Mouse (Mus musculus): ENCODE data around the gene Gfm1. TPM values are rescaled to one million over a fixed set of nuclear protein-coding genes. Genes with fewer than 3 reads are reported as not detected.

Gene Gfm1
- polyA plus RNA-seq, 1 experiment, result 5.7 TPM

DNA sequence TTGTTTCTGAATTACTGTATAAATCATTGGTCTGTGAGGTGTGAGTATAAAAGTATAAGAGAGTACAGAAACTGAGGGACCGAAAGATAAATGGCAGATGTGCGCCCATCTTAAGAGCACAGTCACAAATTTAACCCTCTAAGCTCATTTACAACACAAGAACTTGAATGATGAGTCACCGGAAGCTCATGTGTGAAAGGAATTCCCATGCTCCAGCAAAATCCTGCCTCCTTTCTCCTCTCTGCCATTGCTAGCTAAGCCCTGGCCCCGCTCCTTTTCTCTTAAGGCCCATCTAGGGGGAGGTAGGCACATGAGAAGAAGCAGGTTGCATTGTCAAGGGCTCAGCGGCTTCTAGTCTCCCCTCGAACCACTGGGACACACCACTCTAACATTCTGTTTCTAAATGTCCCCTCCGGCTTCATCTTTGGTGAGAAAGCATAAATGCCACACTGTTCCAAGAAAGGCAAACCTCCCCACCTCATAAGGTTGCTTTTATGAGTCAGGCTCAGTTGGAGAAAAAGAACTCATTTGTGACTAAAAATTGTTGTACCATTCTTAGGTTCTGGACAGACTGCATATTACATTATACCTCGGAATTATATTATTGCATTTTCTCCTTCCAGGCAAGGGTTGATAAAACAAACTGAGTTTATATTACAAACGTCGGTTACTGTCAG is 78.5 kb downstream of the Gfm1 start:
- no peak overlapping the region for H3K27ac ChIP-seq (ENCODE audit: insufficient read depth, low read length)
- no peaks in the 10 kb centered on the region for H3K36me3 ChIP-seq (ENCODE audit: control insufficient read depth, insufficient read depth, low read length)
- no peak overlapping the region for H3K4me3 ChIP-seq (ENCODE audit: extremely low read depth, insufficient read depth, insufficient read length)
- DNase-seq (ENCODE audit: low read depth in 1 of 2, low spot score in 2 of 2), result no peak
- H3K4me1 ChIP-seq (ENCODE audit: control insufficient read depth, insufficient read depth, insufficient read length), result no peaks in the 10 kb centered on the region
- 87% methylated on average over 10 of the region's 10 CpGs for WGBS
- TF ChIP-seq POLR2A (IDR thresholded peaks at IDR 0.05; ENCODE audit: low read depth, low read length), result no peak
- TF ChIP-seq CTCF (IDR thresholded peaks at IDR 0.05; ENCODE audit: extremely low read depth, insufficient read depth, insufficient read length, insufficient replicate concordance), result no peak
- H3K27me3 ChIP-seq (ENCODE audit: control insufficient read depth, insufficient read depth, low read length), result no peaks in the 10 kb centered on the region

DNA sequence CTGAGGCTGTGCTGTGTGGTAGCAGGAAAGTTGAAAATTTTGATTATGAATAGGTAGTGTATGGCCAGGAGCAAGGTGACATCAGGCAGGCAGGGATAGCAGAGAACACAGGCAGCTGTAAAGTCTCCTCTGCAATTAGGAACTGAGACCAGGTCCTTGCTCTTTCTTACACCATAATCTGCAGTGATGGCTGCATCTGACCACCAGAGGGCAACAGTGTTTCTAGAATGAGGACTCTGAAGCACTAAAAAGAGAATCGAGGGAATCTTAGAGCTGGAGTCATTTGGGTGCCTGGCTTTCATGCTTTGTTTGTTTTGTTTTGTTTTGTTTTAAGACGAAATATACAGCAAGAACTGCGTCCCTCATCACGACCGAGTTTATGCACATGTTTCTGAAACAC is 82.9 kb downstream of the Gfm1 start:
- WGBS, result 3% methylated on average over 5 of the region's 5 CpGs
- H3K36me3 ChIP-seq (ENCODE audit: control insufficient read depth, insufficient read depth, low read length), result no peaks in the 10 kb centered on the region
- no peak overlapping the region for H3K4me3 ChIP-seq (ENCODE audit: extremely low read depth, insufficient read depth, insufficient read length)
- peak; percentile 54 to 75 for DNase-seq (ENCODE audit: low read depth in 1 of 2, low spot score in 2 of 2)
- H3K4me1 ChIP-seq (ENCODE audit: control insufficient read depth, insufficient read depth, insufficient read length), result peaks cover 8% of the 10 kb centered on the region
- no peak overlapping the region for H3K27ac ChIP-seq (ENCODE audit: insufficient read depth, low read length)
- TF ChIP-seq POLR2A (IDR thresholded peaks at IDR 0.05; ENCODE audit: low read depth, low read length), result no peak
- peak; percentile 63; the same call in 1 of the 2 replicates for TF ChIP-seq CTCF (IDR thresholded peaks at IDR 0.05; ENCODE audit: extremely low read depth, insufficient read depth, insufficient read length, insufficient replicate concordance)
- H3K27me3 ChIP-seq (ENCODE audit: control insufficient read depth, insufficient read depth, low read length), result peaks cover 11% of the 10 kb centered on the region

GRCm38 (mm10) chr3:67514801-67515273 is 84.9 kb downstream of the Gfm1 start:
- TF ChIP-seq POLR2A (IDR thresholded peaks at IDR 0.05; ENCODE audit: low read depth, low read length), result no peak
- TF ChIP-seq CTCF (IDR thresholded peaks at IDR 0.05; ENCODE audit: extremely low read depth, insufficient read depth, insufficient read length, insufficient replicate concordance), result no peak
- peak in 1 of 2 experiments; percentile 19 for DNase-seq (ENCODE audit: low read depth in 1 of 2, low spot score in 2 of 2)
- Histone ChIP-seq H3K27me3 (ENCODE audit: control insufficient read depth, insufficient read depth, low read length) (peaks cover 11% of the 10 kb centered on the region), H3K4me3 (ENCODE audit: extremely low read depth, insufficient read depth, insufficient read length) (peak overlapping the region; percentile 41), H3K27ac (ENCODE audit: insufficient read depth, low read length) (no peak overlapping the region), H3K36me3 (ENCODE audit: control insufficient read depth, insufficient read depth, low read length) (no peaks in the 10 kb centered on the region), H3K4me1 (ENCODE audit: control insufficient read depth, insufficient read depth, insufficient read length) (peaks cover 8% of the 10 kb centered on the region)
- WGBS, result 5% methylated on average over 40 of the region's 40 CpGs

- H3K4me1 ChIP-seq (ENCODE audit: control insufficient read depth, insufficient read depth, insufficient read length), result peaks cover 8% of the 10 kb centered on the region
- WGBS, result 3% methylated on average over 38 of the region's 38 CpGs
- no peak within 1 kb of the TSS for H3K27ac ChIP-seq (ENCODE audit: insufficient read depth, low read length)
- TF ChIP-seq POLR2A (IDR thresholded peaks at IDR 0.05; ENCODE audit: low read depth, low read length), result no peak
- no peak for TF ChIP-seq CTCF (IDR thresholded peaks at IDR 0.05; ENCODE audit: extremely low read depth, insufficient read depth, insufficient read length, insufficient replicate concordance)
- peaks cover 11% of the 10 kb centered on the region for H3K27me3 ChIP-seq (ENCODE audit: control insufficient read depth, insufficient read depth, low read length)
- no peaks in the 10 kb centered on the region for H3K36me3 ChIP-seq (ENCODE audit: control insufficient read depth, insufficient read depth, low read length)
- H3K4me3 ChIP-seq (ENCODE audit: extremely low read depth, insufficient read depth, insufficient read length), result peak within 1 kb of the TSS; percentile 41
- peak in 1 of 2 experiments; percentile 12 for DNase-seq (ENCODE audit: low read depth in 1 of 2, low spot score in 2 of 2)
Observed at GRCm38 (mm10) chr3:67515274-67515801, 85.4 kb downstream of the Gfm1 start, which contains the start of gene Rarres1. Gene Rarres1 (minus strand): TSS chr3:67515523.

GRCm38 (mm10) chr3:67520568-67521143 is 90.8 kb downstream of the Gfm1 start:
- no peak for TF ChIP-seq CTCF (IDR thresholded peaks at IDR 0.05; ENCODE audit: extremely low read depth, insufficient read depth, insufficient read length, insufficient replicate concordance)
- TF ChIP-seq POLR2A (IDR thresholded peaks at IDR 0.05; ENCODE audit: low read depth, low read length), result no peak

DNA sequence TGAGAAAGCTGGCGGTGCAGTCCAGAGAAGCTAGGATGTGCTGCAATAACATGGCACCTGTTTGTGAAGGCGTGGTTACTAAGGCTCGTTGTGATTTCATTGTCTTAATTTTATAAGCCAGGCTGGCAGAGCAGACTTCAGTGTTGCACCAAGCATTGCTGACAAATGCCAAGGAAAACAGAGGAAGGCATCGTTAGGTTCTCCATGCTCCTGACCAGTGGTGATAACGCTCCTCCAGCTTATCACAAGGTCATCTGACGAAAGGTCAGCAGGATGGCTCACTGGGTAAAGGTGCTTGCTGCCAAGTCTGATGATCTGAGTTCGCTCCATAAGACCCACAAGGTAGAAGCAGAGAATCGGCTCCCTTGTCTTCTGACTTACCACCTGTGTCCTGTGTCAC is 92.8 kb downstream of the Gfm1 start:
- Histone ChIP-seq H3K4me3 (ENCODE audit: extremely low read depth, insufficient read depth, insufficient read length) (no peak overlapping the region), H3K4me1 (ENCODE audit: control insufficient read depth, insufficient read depth, insufficient read length) (peaks cover 2% of the 10 kb centered on the region; the same call in 1 of the 2 replicates), H3K36me3 (ENCODE audit: control insufficient read depth, insufficient read depth, low read length) (no peaks in the 10 kb centered on the region), H3K27ac (ENCODE audit: insufficient read depth, low read length) (no peak overlapping the region), H3K27me3 (ENCODE audit: control insufficient read depth, insufficient read depth, low read length) (no peaks in the 10 kb centered on the region)
- DNase-seq (ENCODE audit: low read depth in 1 of 2, low spot score in 2 of 2), result no peak
- TF ChIP-seq POLR2A (IDR thresholded peaks at IDR 0.05; ENCODE audit: low read depth, low read length) (no peak), CTCF (IDR thresholded peaks at IDR 0.05; ENCODE audit: extremely low read depth, insufficient read depth, insufficient read length, insufficient replicate concordance) (no peak)
- 85% methylated on average over 8 of the region's 8 CpGs for WGBS

More at GRCm38 (mm10) chr3:67520568-67521143, 90.8 kb downstream of the Gfm1 start:
- DNase-seq (ENCODE audit: low read depth in 1 of 2, low spot score in 2 of 2), result no peak
- no peak overlapping the region for H3K27ac ChIP-seq (ENCODE audit: insufficient read depth, low read length)
- peaks cover 2% of the 10 kb centered on the region; the same call in 1 of the 2 replicates for H3K4me1 ChIP-seq (ENCODE audit: control insufficient read depth, insufficient read depth, insufficient read length)
- H3K36me3 ChIP-seq (ENCODE audit: control insufficient read depth, insufficient read depth, low read length), result no peaks in the 10 kb centered on the region
- WGBS, result 85% methylated on average over 5 of the region's 5 CpGs
- peaks cover 2% of the 10 kb centered on the region; the same call in 1 of the 2 replicates for H3K27me3 ChIP-seq (ENCODE audit: control insufficient read depth, insufficient read depth, low read length)
- H3K4me3 ChIP-seq (ENCODE audit: extremely low read depth, insufficient read depth, insufficient read length), result no peak overlapping the region
